ENCODE assay signal across 26 mouse cellular contexts in the genomic region with DNA sequence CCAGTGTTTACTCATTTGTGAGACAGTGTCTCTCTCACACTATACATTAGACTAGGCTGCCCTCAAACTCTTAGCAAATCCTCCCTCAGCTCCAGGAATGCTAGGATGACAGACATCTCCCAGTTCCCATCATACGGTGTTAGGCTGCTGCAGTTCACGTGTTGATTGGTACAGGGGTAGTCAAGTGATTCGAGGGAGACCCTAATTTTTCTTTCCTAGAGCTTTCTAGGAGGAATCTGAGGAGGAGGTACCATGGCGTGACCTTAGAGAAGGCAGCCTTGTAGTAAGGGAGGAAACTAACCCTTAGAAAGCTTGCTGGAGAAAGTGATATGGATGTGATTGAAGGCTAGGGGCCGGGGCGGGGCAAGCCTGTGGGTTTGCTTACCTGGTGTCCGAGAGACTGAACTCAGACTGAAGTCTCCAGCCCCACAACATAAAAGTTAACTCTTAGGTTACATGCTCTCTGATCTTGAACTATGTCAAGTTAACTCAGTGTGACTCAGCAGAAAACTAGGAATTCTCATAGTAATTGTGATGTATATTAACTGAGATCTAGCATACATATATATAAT. TPM values are rescaled to one million over a fixed set of nuclear protein-coding genes. Genes with fewer than 3 reads are reported as not detected.
DNase-seq lines count a peak whose midpoint lies in the region; ATAC-seq and TF ChIP-seq lines count a peak whose summit lies in the region.
"Had no signal": no experiment of that assay in that cellular context is flagged by ENCODE, and none has a peak within 500 bp of the region (broad histone marks: within the 10 kb centered on the region; RNA-seq: fewer than 3 reads in every experiment).

No protein-coding gene starts in this region.

- no peaks in the 10 kb centered on the region for H3K36me3 ChIP-seq in kidney, postnatal 0 days (ENCODE audit: insufficient read depth, low read length)
- H3K36me3 ChIP-seq in kidney, adult 2 months (ENCODE audit: control insufficient read depth, insufficient read depth, low read length), result no peaks in the 10 kb centered on the region
- H3K36me3 ChIP-seq in MEL (ENCODE audit: control insufficient read depth in 1 of 2, insufficient read depth in 2 of 2, low read length in 2 of 2), result peaks cover 0 to 73% of the 10 kb centered on the region in 2 experiments; a peak in 3 of 4 replicates
- peaks cover 6% of the 10 kb centered on the region; the same call in 1 of the 2 replicates for H3K36me3 ChIP-seq in liver, embryonic 13.5 days
- H3K36me3 ChIP-seq in stomach, postnatal 0 days (ENCODE audit: control insufficient read depth, insufficient read depth, low read length), result no peaks in the 10 kb centered on the region
- H3K36me3 ChIP-seq in hindbrain, embryonic 16.5 days (ENCODE audit: control insufficient read depth, insufficient read depth, low read length), result no peaks in the 10 kb centered on the region
- H3K36me3 ChIP-seq: embryonic facial prominence, embryonic 15.5 days; forebrain, embryonic 15.5 days; limb, embryonic 13.5 days; neural tube, embryonic 12.5 days had no signal

- peak; percentile 2 for DNase-seq in kidney, postnatal 0 days (ENCODE audit: low spot score)
- no peak for DNase-seq in kidney, adult 2 months
- DNase-seq in MEL (ENCODE audit: low read depth, low spot score) (no peak), MN1 (ENCODE audit: low spot score) (no peak)
- no peak for DNase-seq in liver, embryonic 13.5 days
- DNase-seq in stomach, postnatal 0 days (ENCODE audit: low spot score), result peak; percentile 32
- DNase-seq: adrenal gland, postnatal 25 days; cerebellum, adult 8-10 months; cerebellum, postnatal 36 days; gastrocnemius, postnatal 10 days; heart, postnatal 10 days; kidney, postnatal 10 days; lung, adult 2 months; lung, postnatal 14 days; midbrain, embryonic 14.5 days; right cerebral cortex, postnatal 25 days; spleen, adult 18-20 months; thymus, postnatal 25 days had no signal

- no peak for TF ChIP-seq EP300 in MEL (IDR thresholded peaks at IDR 0.05; ENCODE audit: low read depth in 1 of 2, low read length in 2 of 2)
- TF ChIP-seq EP300 in stomach, postnatal 0 days (optimal IDR thresholded peaks at IDR 0.05), result no peak

- H3K27ac ChIP-seq in kidney, postnatal 0 days, result 0 out of 2 replicates have a peak overlapping the region, but pooled peaks have one; percentile 19
- H3K27ac ChIP-seq in kidney, adult 2 months (ENCODE audit: insufficient read depth, low read depth, low read length), result no peak overlapping the region; the same call in 1 of the 2 replicates
- 0 out of 2 replicates have a peak overlapping the region, but pooled peaks have one; percentile 16 for H3K27ac ChIP-seq in MEL (ENCODE audit: control insufficient read depth, low read depth, low read length)
- H3K27ac ChIP-seq in liver, embryonic 13.5 days, result no peak overlapping the region
- H3K27ac ChIP-seq in stomach, postnatal 0 days (replicated peaks), result no peak overlapping the region
- no peak overlapping the region for H3K27ac ChIP-seq in hindbrain, embryonic 16.5 days (ENCODE audit: low read depth, low read length)
- H3K27ac ChIP-seq: embryonic facial prominence, embryonic 15.5 days; forebrain, embryonic 15.5 days; layer of hippocampus, adult 2 months; limb, embryonic 13.5 days; neural tube, embryonic 12.5 days had no signal

- peaks cover 76% of the 10 kb centered on the region for H3K79me2 ChIP-seq in MEL (ENCODE audit: control insufficient read depth, insufficient read depth, low read length, poor library complexity)

- peak; percentile 36 for ATAC-seq in kidney, postnatal 0 days (replicated peaks; ENCODE audit: low FRiP score, low read depth)
- ATAC-seq in liver, embryonic 13.5 days (ENCODE audit: low read depth), result peak; percentile 15; the same call in 1 of the 2 replicates
- peak; percentile 53; the same call in 1 of the 2 replicates for ATAC-seq in stomach, postnatal 0 days (ENCODE audit: low FRiP score, low TSS enrichment)
- no peak for ATAC-seq in hindbrain, embryonic 16.5 days
- ATAC-seq: forebrain, embryonic 15.5 days had no signal

- H3K4me3 ChIP-seq in kidney, postnatal 0 days (replicated peaks; ENCODE audit: low read depth, low read length), result no peak overlapping the region
- H3K4me3 ChIP-seq in kidney, adult 2 months (ENCODE audit: insufficient read depth, low read depth, low read length), result no peak overlapping the region
- no peak overlapping the region for H3K4me3 ChIP-seq in MEL (ENCODE audit: control insufficient read depth in 1 of 2, insufficient read depth in 1 of 2, low read depth in 2 of 2, low read length in 2 of 2)
- H3K4me3 ChIP-seq in liver, embryonic 13.5 days (replicated peaks), result no peak overlapping the region
- H3K4me3 ChIP-seq in stomach, postnatal 0 days (ENCODE audit: low read depth, low read length), result no peak overlapping the region
- H3K4me3 ChIP-seq in hindbrain, embryonic 16.5 days (ENCODE audit: low read length), result no peak overlapping the region
- H3K4me3 ChIP-seq: embryonic facial prominence, embryonic 15.5 days; forebrain, embryonic 15.5 days; layer of hippocampus, adult 2 months; limb, embryonic 13.5 days; megakaryocyte, embryonic 14.5 days; neural tube, embryonic 12.5 days had no signal

- no peak for TF ChIP-seq RAD21 in MEL (IDR thresholded peaks at IDR 0.05; ENCODE audit: low read depth, low read length)

- no peak for TF ChIP-seq POLR2A in kidney, adult 2 months (IDR thresholded peaks at IDR 0.05; ENCODE audit: low read depth, low read length)
- no peak for TF ChIP-seq POLR2A in MEL (IDR thresholded peaks at IDR 0.05; ENCODE audit: control insufficient read depth in 1 of 2, insufficient read depth in 1 of 2, low read depth in 1 of 2, low read length in 2 of 2, poor library complexity in 1 of 2)

- H3K4me1 ChIP-seq in kidney, postnatal 0 days (replicated peaks; ENCODE audit: insufficient read depth, low read length), result peaks cover 13% of the 10 kb centered on the region; the same call in 1 of the 2 replicates
- peaks cover 26% of the 10 kb centered on the region for H3K4me1 ChIP-seq in kidney, adult 2 months (ENCODE audit: control insufficient read depth, insufficient read depth, low read length)
- H3K4me1 ChIP-seq in MEL (ENCODE audit: control insufficient read depth in 1 of 2, insufficient read depth in 2 of 2, low read length in 2 of 2), result peaks cover 31 to 44% of the 10 kb centered on the region in 2 experiments
- H3K4me1 ChIP-seq in liver, embryonic 13.5 days (replicated peaks), result peaks cover 67% of the 10 kb centered on the region
- H3K4me1 ChIP-seq in stomach, postnatal 0 days (replicated peaks; ENCODE audit: control insufficient read depth, insufficient read depth), result no peaks in the 10 kb centered on the region
- no peaks in the 10 kb centered on the region for H3K4me1 ChIP-seq in hindbrain, embryonic 16.5 days (ENCODE audit: control insufficient read depth, insufficient read depth, low read depth, low read length)
- H3K4me1 ChIP-seq: forebrain, embryonic 15.5 days; neural tube, embryonic 12.5 days had no signal

- no peaks in the 10 kb centered on the region for H3K27me3 ChIP-seq in kidney, postnatal 0 days (ENCODE audit: insufficient read depth, low read length)
- H3K27me3 ChIP-seq in kidney, adult 2 months (replicated peaks; ENCODE audit: control insufficient read depth, insufficient read depth, low read length), result no peaks in the 10 kb centered on the region
- H3K27me3 ChIP-seq in MEL (ENCODE audit: control insufficient read depth in 1 of 2, insufficient read depth in 2 of 2, low read length in 2 of 2), result no peaks in the 10 kb centered on the region
- H3K27me3 ChIP-seq in liver, embryonic 13.5 days, result no peaks in the 10 kb centered on the region
- no peaks in the 10 kb centered on the region for H3K27me3 ChIP-seq in stomach, postnatal 0 days (ENCODE audit: control insufficient read depth, insufficient read depth, low read length)
- H3K27me3 ChIP-seq in hindbrain, embryonic 16.5 days (replicated peaks; ENCODE audit: control insufficient read depth, insufficient read depth, low read length), result no peaks in the 10 kb centered on the region
- H3K27me3 ChIP-seq: embryonic facial prominence, embryonic 15.5 days; forebrain, embryonic 15.5 days; limb, embryonic 13.5 days; megakaryocyte, embryonic 14.5 days; neural tube, embryonic 12.5 days had no signal

- no peak overlapping the region for H3K9ac ChIP-seq in kidney, postnatal 0 days (ENCODE audit: low read depth, low read length)
- no peak overlapping the region for H3K9ac ChIP-seq in MEL (ENCODE audit: control insufficient read depth, low read depth, low read length, poor library complexity, severe bottlenecking)
- H3K9ac ChIP-seq in liver, embryonic 13.5 days, result no peak overlapping the region
- no peak overlapping the region for H3K9ac ChIP-seq in stomach, postnatal 0 days (ENCODE audit: low read length)
- H3K9ac ChIP-seq in hindbrain, embryonic 16.5 days (ENCODE audit: low read depth, low read length), result no peak overlapping the region
- H3K9ac ChIP-seq: embryonic facial prominence, embryonic 15.5 days; forebrain, embryonic 15.5 days; limb, embryonic 13.5 days; neural tube, embryonic 12.5 days had no signal

- H3K4me2 ChIP-seq in kidney, postnatal 0 days (ENCODE audit: low read length), result no peak overlapping the region
- no peak overlapping the region for H3K4me2 ChIP-seq in liver, embryonic 13.5 days
- H3K4me2 ChIP-seq in stomach, postnatal 0 days (replicated peaks; ENCODE audit: low read depth), result no peak overlapping the region
- no peak overlapping the region for H3K4me2 ChIP-seq in hindbrain, embryonic 16.5 days (ENCODE audit: low read length)
- H3K4me2 ChIP-seq: embryonic facial prominence, embryonic 15.5 days; forebrain, embryonic 15.5 days; heart, embryonic 11.5 days; limb, embryonic 13.5 days; neural tube, embryonic 12.5 days had no signal

- WGBS in kidney, postnatal 0 days, result 41% methylated on average over 7 of the region's 7 CpGs
- 49% methylated on average over 7 of the region's 7 CpGs for WGBS in kidney, adult 2 months
- 55% methylated on average over 7 of the region's 7 CpGs for WGBS in liver, embryonic 13.5 days (ENCODE audit: insufficient replicate concordance)
- 63% methylated on average over 7 of the region's 7 CpGs for WGBS in stomach, postnatal 0 days
- 93% methylated on average over 7 of the region's 7 CpGs for WGBS in hindbrain, embryonic 16.5 days

- TF ChIP-seq CTCF in kidney, postnatal 0 days (IDR thresholded peaks at IDR 0.05; ENCODE audit: low read depth), result no peak
- TF ChIP-seq CTCF in kidney, adult 2 months (conservative IDR thresholded peaks at IDR 0.05; ENCODE audit: insufficient read depth, insufficient read length, low read depth, low read length), result no peak
- no peak for TF ChIP-seq CTCF in MEL (IDR thresholded peaks at IDR 0.05 in 2 of 3, conservative IDR thresholded peaks at IDR 0.05 in 1 of 3; ENCODE audit: control insufficient read depth in 1 of 3, insufficient read depth in 1 of 3, low read depth in 2 of 3, low read length in 3 of 3, poor library complexity in 1 of 3, severe bottlenecking in 1 of 3)
- no peak for TF ChIP-seq CTCF in stomach, postnatal 0 days (IDR thresholded peaks at IDR 0.05; ENCODE audit: low read depth)

- no peaks in the 10 kb centered on the region for H3K9me3 ChIP-seq in kidney, postnatal 0 days (replicated peaks; ENCODE audit: low read length)
- no peaks in the 10 kb centered on the region for H3K9me3 ChIP-seq in MEL (replicated peaks; ENCODE audit: insufficient read depth, low read length)
- no peaks in the 10 kb centered on the region for H3K9me3 ChIP-seq in liver, embryonic 13.5 days (replicated peaks)
- H3K9me3 ChIP-seq in stomach, postnatal 0 days (ENCODE audit: control insufficient read depth, low read length), result no peaks in the 10 kb centered on the region
- no peaks in the 10 kb centered on the region for H3K9me3 ChIP-seq in hindbrain, embryonic 16.5 days (ENCODE audit: control insufficient read depth, low read length)
- H3K9me3 ChIP-seq: embryonic facial prominence, embryonic 15.5 days; forebrain, embryonic 15.5 days; limb, embryonic 13.5 days; megakaryocyte, embryonic 14.5 days; neural tube, embryonic 12.5 days had no signal

RNA-seq across cellular contexts. Expression of a gene that starts 15.8 kb away (rescaled TPM):
- 44.4 and 46.3 TPM in 2 replicates for polyA plus RNA-seq in kidney, postnatal 0 days (2015; fragmentation: Nextera tagmentation; extraction: Ambion mirVana)
- polyA plus RNA-seq in kidney, adult 2 months (2012; rRNA removed), result 19.1 and 19.5 TPM in 2 replicates
- total RNA-seq in MEL (2012; rRNA removed), result 52.5 and 53.7 TPM in 2 replicates
- polyA plus RNA-seq in MEL (2012; ENCODE audit: insufficient read depth in 1 of 2, insufficient read length in 2 of 2, low read depth in 1 of 2, low replicate concordance in 2 of 2, missing spikeins in 1 of 2), result 100 to 1,000 TPM in 1 of 2 experiments, 10 to 100 TPM in 1; 46.1 to 507 TPM
- 16.3 and 21.2 TPM in 2 replicates for polyA plus RNA-seq in liver, embryonic 13.5 days (2015; fragmentation: Nextera tagmentation; extraction: Ambion mirVana)
- polyA plus RNA-seq in stomach, postnatal 0 days (2015; fragmentation: Nextera tagmentation; extraction: Ambion mirVana), result 19.0 and 22.8 TPM in 2 replicates
- 23.4 and 24.8 TPM in 2 replicates for polyA plus RNA-seq in hindbrain, embryonic 16.5 days (2015; fragmentation: Nextera tagmentation; extraction: Ambion mirVana)

Comparison
In these comparisons a context has a peak if more than half of its experiments do, and no peak if none do; other contexts are left out.
1. DNase-seq: peak in kidney, postnatal 0 days (single experiment) and stomach, postnatal 0 days (single experiment); none in kidney, adult 2 months (single experiment), MEL (single experiment), liver, embryonic 13.5 days (single experiment) and MN1 (single experiment).
2. H3K27ac ChIP-seq: peak in kidney, postnatal 0 days (single experiment) and MEL (single experiment); none in kidney, adult 2 months (single experiment), liver, embryonic 13.5 days (single experiment), stomach, postnatal 0 days (single experiment) and hindbrain, embryonic 16.5 days (single experiment).